Mouse (Mus musculus) megakaryocyte, embryonic 14.5 days (primary cell): ENCODE results near the gene Oxnad1.

ENCODE experiments used
- FLI1 ChIP-seq: IDR thresholded peaks from 2 replicates; pipeline ENCODE4 v1.6.1; 2012; ENCODE audit warnings: low read length, inconsistent platforms, mixed read lengths
- GATA1 ChIP-seq: IDR thresholded peaks from 3 replicates; pipeline ENCODE4 v1.6.1; 2012; ENCODE audit warnings: mixed read lengths, low read length, inconsistent platforms, borderline replicate concordance

- TF ChIP-seq FLI1, result no peak
- TF ChIP-seq GATA1, result no peak
Measured at GRCm38 (mm10) chr14:32061398-32061797, 23.8 kb upstream of the Oxnad1 start.
